Mouse (Mus musculus): ENCODE data around the gene Gpr18.

GRCm38 (mm10) chr14:121898509-121898908 lies 17.1 kb downstream of the Gpr18 start:
- no peak for TF ChIP-seq CTCF (IDR thresholded peaks at IDR 0.05; ENCODE audit: low read depth)
- TF ChIP-seq EP300 (IDR thresholded peaks at IDR 0.05; ENCODE audit: low read depth) = no peak

Data from liver, postnatal 0 days (tissue).